Mouse (Mus musculus) left cerebral cortex, postnatal 14 days (tissue): Measurements from ENCODE around the gene Pax4. TPM values are rescaled to one million over a fixed set of nuclear protein-coding genes. Genes with fewer than 3 reads are reported as not detected.

Experiments
- DNase-seq, 2 experiments: peaks; one replicate each; pipeline ENCODE4 v3.0.0; 2021 to 2022; ENCODE audit warnings: low spot score in 2 of 2, mixed read lengths in 1 of 2
- intact Hi-C: fragments of 180-260 bp; cut with DNase I; formaldehyde crosslinking; loops from one replicate; pipeline ENCODE4 v1.15.1; 2025
- long read RNA-seq, 2 experiments: library from polyadenylated mRNA; stranded (forward); transcript quantifications; one replicate each; pipeline ENCODE4 v2.0.0; 2021
- total RNA-seq, 2 experiments: library from RNA; stranded (reverse); gene quantifications; 2 replicates each; pipeline ENCODE4 v1.2.3; 2021

Pax4 gene
- not detected for total RNA-seq
- long read RNA-seq, experiment 1 = 0 reads
- long read RNA-seq, experiment 2 = 0 reads

- intact Hi-C loops = no loop called here
- no peak for DNase-seq
Measured at GRCm38 (mm10) chr6:28449253-28449652, at the start of gene Pax4. Gene Pax4, minus strand, starts transcription at chr6:28449353.

- intact Hi-C loops = no loop called here
- DNase-seq = no peak
Measured at GRCm38 (mm10) chr6:28497837-28498236, 48.7 kb upstream of the Pax4 start.

GRCm38 (mm10) chr6:28491198-28491597 lies 42.0 kb upstream of the Pax4 start:
- no peak for DNase-seq
- intact Hi-C loops = no loop called here

GRCm38 (mm10) chr6:28490612-28491011 lies 41.5 kb upstream of the Pax4 start:
- intact Hi-C loops = no loop called here
- no peak for DNase-seq

GRCm38 (mm10) chr6:28488204-28488851 lies 39.2 kb upstream of the Pax4 start:
- intact Hi-C loops = no loop called here
- DNase-seq = no peak

- no peak for DNase-seq
Measured at GRCm38 (mm10) chr6:28486905-28487304, 37.8 kb upstream of the Pax4 start.

GRCm38 (mm10) chr6:28486471-28486870 lies 37.3 kb upstream of the Pax4 start:
- intact Hi-C loops = no loop called here
- DNase-seq = no peak

More at GRCm38 (mm10) chr6:28486905-28487304, 37.8 kb upstream of the Pax4 start:
- intact Hi-C loops = no loop called here

- no peak for DNase-seq
Measured at GRCm38 (mm10) chr6:28486008-28486407, 36.9 kb upstream of the Pax4 start.

GRCm38 (mm10) chr6:28482711-28483315 lies 33.7 kb upstream of the Pax4 start:
- intact Hi-C loops = no loop called here
- DNase-seq = no peak

More at GRCm38 (mm10) chr6:28486008-28486407, 36.9 kb upstream of the Pax4 start:
- intact Hi-C loops = no loop called here

- no peak for DNase-seq
- intact Hi-C loops = no loop called here
Measured at GRCm38 (mm10) chr6:28480752-28481492, 31.8 kb upstream of the Pax4 start.

GRCm38 (mm10) chr6:28479865-28480751 lies 31.0 kb upstream of the Pax4 start:
- DNase-seq = peak; percentile 98 to 99
- intact Hi-C loops = no loop called here

- intact Hi-C loops = no loop called here
Measured at GRCm38 (mm10) chr6:28474839-28475238, 25.7 kb upstream of the Pax4 start, which contains the start of gene Snd1. Gene Snd1, plus strand, starts transcription at chr6:28475139.

GRCm38 (mm10) chr6:28474211-28474610 lies 25.1 kb upstream of the Pax4 start:
- intact Hi-C loops = no loop called here
- no peak for DNase-seq

More at GRCm38 (mm10) chr6:28474839-28475238, 25.7 kb upstream of the Pax4 start, which contains the start of gene Snd1:
- no peak for DNase-seq

GRCm38 (mm10) chr6:28471284-28472035 lies 22.3 kb upstream of the Pax4 start:
- DNase-seq = no peak
- intact Hi-C loops = no loop called here

GRCm38 (mm10) chr6:28470621-28471020 lies 21.5 kb upstream of the Pax4 start:
- no peak for DNase-seq

GRCm38 (mm10) chr6:28470017-28470602 lies 21.0 kb upstream of the Pax4 start:
- no peak for DNase-seq
- intact Hi-C loops = no loop called here

More at GRCm38 (mm10) chr6:28470621-28471020, 21.5 kb upstream of the Pax4 start:
- intact Hi-C loops = no loop called here

GRCm38 (mm10) chr6:28464630-28465029 lies 15.5 kb upstream of the Pax4 start:
- no peak for DNase-seq
- intact Hi-C loops = no loop called here

- intact Hi-C loops = no loop called here
- DNase-seq = peak; percentile 18 to 55
Measured at GRCm38 (mm10) chr6:28460534-28460933, 11.4 kb upstream of the Pax4 start.
